ENCODE assay signal across 7 mouse cellular contexts in genomic region chr12:80132250-80133003, GRCm38 (mm10). TPM values are rescaled to one million over a fixed set of nuclear protein-coding genes. Genes with fewer than 3 reads are reported as not detected.
A peak's percentile ranks its signal among the peaks of the same experiment; 100 is the strongest.
DNase-seq lines count a peak whose midpoint lies in the region; ATAC-seq lines count a peak whose summit lies in the region.

No protein-coding gene starts in this region.

- H3K9me3 ChIP-seq in midbrain, embryonic 10.5 days (replicated peaks): no peaks in the 10 kb centered on the region

- peaks cover 3% of the 10 kb centered on the region for H3K36me3 ChIP-seq in midbrain, embryonic 10.5 days

- H3K4me3 ChIP-seq in midbrain, embryonic 10.5 days: peak overlapping the region; percentile 61

- H3K27ac ChIP-seq in midbrain, embryonic 10.5 days (replicated peaks): peak overlapping the region; percentile 99

- DNase-seq in cerebellum, postnatal 4 days (ENCODE audit: low spot score in 2 of 2): peak; percentile 76 to 92
- peak; percentile 93 for DNase-seq in gastrocnemius, postnatal 10 days
- DNase-seq in induced T-regulatory cell, adult 2 months (ENCODE audit: low read depth): peak; percentile 85
- DNase-seq in left cerebral cortex, postnatal 4 days: peak; percentile 84
- DNase-seq in midbrain, embryonic 10.5 days (ENCODE audit: low spot score): peak; percentile 92
- peak; percentile 75 for DNase-seq in right cerebral cortex, postnatal 4 days

- intact Hi-C loops in left cerebral cortex, postnatal 4 days (cut with DNase I): loop anchor here (5.0 kb wide), 1 partner anchor 775 kb away; no protein-coding TSS in a partner anchor

- peaks cover 38% of the 10 kb centered on the region for H3K4me1 ChIP-seq in midbrain, embryonic 10.5 days

- WGBS in midbrain, embryonic 10.5 days: under 1% methylated on average over 65 of the region's 66 CpGs

- H3K27me3 ChIP-seq in midbrain, embryonic 10.5 days (ENCODE audit: low read depth, poor library complexity, severe bottlenecking): peaks cover 5% of the 10 kb centered on the region; the same call in 1 of the 2 replicates

- peak; percentile 28 for ATAC-seq in activated CD4-positive, CD25-positive, alpha-beta regulatory T cell, adult 4 months

RNA-seq across cellular contexts. Expression of gene Zfp36l1, which starts 19.6 kb away (rescaled TPM):
- polyA plus RNA-seq in activated CD4-positive, CD25-positive, alpha-beta regulatory T cell, adult 4 months (2017; shearing (Covaris generic)): 100 to 1,000 TPM; 109 to 180 TPM
- total RNA-seq in gastrocnemius, postnatal 10 days (2021): 10 to 100 TPM; 80.4 to 90.5 TPM
- 10 to 100 TPM; 47.2 to 54.4 TPM for total RNA-seq in left cerebral cortex, postnatal 4 days (2021)
- polyA plus RNA-seq in midbrain, embryonic 10.5 days (2016; fragmentation: Nextera tagmentation; extraction: Ambion mirVana): 127 and 141 TPM in 2 replicates

Comparison
In these comparisons a context has a peak if more than half of its experiments do, and no peak if none do; other contexts are left out.
1. Peak in every context shown above with its lines: DNase-seq, ATAC-seq, H3K4me3 ChIP-seq and H3K27ac ChIP-seq.